Mouse (Mus musculus) intestine, postnatal 0 days (tissue): Measurements from ENCODE around the gene Pld3. TPM values are rescaled to one million over a fixed set of nuclear protein-coding genes. Genes with fewer than 3 reads are reported as not detected.

Experiments
- ATAC-seq: fragments of 200-750 bp; cut with Nextera tagmentation; 2 replicates; pipeline ENCODE4 v1.8.0; 2017; ENCODE audit warnings: mild to moderate bottlenecking, moderate TSS enrichment, moderate library complexity
- H3K27ac ChIP-seq: fragments of 300-500 bp; sonication (generic); 2 replicates; pipeline ENCODE4 v1.5.1; 2014; ENCODE audit warnings: mild to moderate bottlenecking, low read depth, low read length, moderate library complexity
- H3K27me3 ChIP-seq: fragments of 300-500 bp; sonication (generic); replicated peaks from 2 replicates; pipeline ENCODE4 v1.6.1; 2014; ENCODE audit warnings: low read length, mixed read lengths; ENCODE audit not compliant: control insufficient read depth, insufficient read depth
- H3K36me3 ChIP-seq: fragments of 300-500 bp; sonication (generic); 2 replicates; pipeline ENCODE4 v1.6.1; 2014; ENCODE audit warnings: mild to moderate bottlenecking, moderate library complexity; ENCODE audit not compliant: control insufficient read depth, insufficient read depth
- H3K4me1 ChIP-seq: fragments of 300-500 bp; sonication (generic); replicated peaks from 2 replicates; pipeline ENCODE4 v1.6.1; 2014; ENCODE audit warnings: antibody characterized with exemption, low read length, mixed read lengths; ENCODE audit not compliant: control insufficient read depth, insufficient read depth
- H3K4me2 ChIP-seq: fragments of 300-500 bp; sonication (generic); replicated peaks from 2 replicates; pipeline ENCODE4 v1.6.1; 2014; ENCODE audit warnings: low read depth, mild to moderate bottlenecking, moderate library complexity
- H3K4me3 ChIP-seq: fragments of 300-500 bp; sonication (generic); 2 replicates; pipeline ENCODE4 v1.5.1; 2014; ENCODE audit warnings: low read depth, low read length
- H3K9ac ChIP-seq: fragments of 300-500 bp; sonication (generic); 2 replicates; pipeline ENCODE4 v1.6.1; 2014; ENCODE audit warnings: mild to moderate bottlenecking, low read depth, low read length
- H3K9me3 ChIP-seq: fragments of 300-500 bp; sonication (generic); 2 replicates; pipeline ENCODE4 v1.6.1; 2016; ENCODE audit warnings: mixed run types; ENCODE audit not compliant: control insufficient read depth
- CTCF ChIP-seq: sonication (generic); IDR thresholded peaks from 2 replicates; pipeline ENCODE4 v1.5.1; 2016; ENCODE audit warnings: low read depth, mild to moderate bottlenecking, control low read depth, antibody characterized with exemption, moderate library complexity
- WGBS: fragments of 180-500 bp; shearing (Covaris S2); extraction: QIAGEN DNeasy Blood & Tissue Kit; methylation state at CpG from one replicate; pipeline ENCODE4 v1.1.7; 2014; 5-methylcytosine and 5-hydroxymethylcytosine counted together
- polyA plus RNA-seq: library from polyadenylated mRNA; unstranded; fragments of >200 nt; fragmentation: Nextera tagmentation; extraction: Ambion mirVana; gene quantifications from 2 replicates; pipeline ENCODE4 v1.2.1, GENCODE M21; 2015

Pld3 gene
- polyA plus RNA-seq, 1 experiment from 2014 or later: 48.7 TPM

DNA sequence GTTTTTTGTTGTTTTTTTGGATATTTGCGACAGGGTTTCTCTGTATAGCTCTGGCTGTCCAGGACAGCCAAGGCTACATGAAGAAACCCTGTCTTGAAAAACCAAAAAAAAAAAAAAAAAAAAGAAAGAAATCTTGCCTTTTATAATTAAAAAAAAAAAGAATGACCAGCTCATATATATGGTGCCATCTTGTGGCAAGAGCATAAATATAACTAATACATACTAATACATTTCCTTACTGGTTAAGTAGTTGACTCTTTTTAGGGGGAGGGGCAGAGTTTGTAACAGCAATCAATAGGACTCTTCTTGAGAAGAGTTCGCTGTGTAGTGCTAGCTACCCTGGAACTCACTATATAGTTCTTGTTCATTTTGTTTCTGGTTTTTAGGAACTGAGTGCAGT, 34.7 kb upstream of the Pld3 start:
- Histone ChIP-seq H3K9ac (no peak overlapping the region), H3K27ac (no peak overlapping the region), H3K9me3 (no peaks in the 10 kb centered on the region), H3K4me2 (no peak overlapping the region), H3K36me3 (peaks cover 11% of the 10 kb centered on the region; the same call in 1 of the 2 replicates), H3K27me3 (no peaks in the 10 kb centered on the region), H3K4me1 (0 out of 2 replicates have a peak, but pooled peaks cover 2% of the 10 kb centered on the region), H3K4me3 (no peak overlapping the region)
- TF ChIP-seq CTCF: peak; percentile 28; the same call in 1 of the 2 replicates
- WGBS: 78% methylated on average over 2 of the region's 2 CpGs
- no peak for ATAC-seq

DNA sequence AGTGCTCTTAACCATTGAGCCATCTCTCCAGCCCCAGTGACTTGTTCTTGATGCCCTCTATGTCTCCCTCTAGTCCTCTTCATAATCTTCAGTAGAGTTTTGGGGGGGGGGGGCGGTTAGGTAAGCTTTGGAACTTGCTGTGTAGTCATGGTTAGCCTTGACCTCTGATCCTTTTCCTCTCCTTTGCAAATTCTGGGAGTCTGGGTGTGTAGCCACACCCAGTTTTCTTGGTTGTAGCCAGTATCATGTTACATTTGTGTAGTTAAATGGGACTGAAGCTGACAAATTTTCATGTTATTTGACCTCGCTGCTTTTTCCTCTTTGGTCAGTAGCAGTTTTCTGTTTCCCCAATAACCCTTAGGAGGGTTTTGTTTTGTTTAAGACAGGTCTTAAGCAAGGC, 33.8 kb upstream of the Pld3 start:
- WGBS: 57% methylated on average over 2 of the region's 2 CpGs
- Histone ChIP-seq H3K9ac (no peak overlapping the region), H3K4me2 (no peak overlapping the region), H3K4me1 (no peaks in the 10 kb centered on the region), H3K9me3 (no peaks in the 10 kb centered on the region), H3K27me3 (no peaks in the 10 kb centered on the region), H3K4me3 (no peak overlapping the region), H3K36me3 (peaks cover 11% of the 10 kb centered on the region; the same call in 1 of the 2 replicates), H3K27ac (no peak overlapping the region)
- TF ChIP-seq CTCF: no peak
- no peak for ATAC-seq

DNA sequence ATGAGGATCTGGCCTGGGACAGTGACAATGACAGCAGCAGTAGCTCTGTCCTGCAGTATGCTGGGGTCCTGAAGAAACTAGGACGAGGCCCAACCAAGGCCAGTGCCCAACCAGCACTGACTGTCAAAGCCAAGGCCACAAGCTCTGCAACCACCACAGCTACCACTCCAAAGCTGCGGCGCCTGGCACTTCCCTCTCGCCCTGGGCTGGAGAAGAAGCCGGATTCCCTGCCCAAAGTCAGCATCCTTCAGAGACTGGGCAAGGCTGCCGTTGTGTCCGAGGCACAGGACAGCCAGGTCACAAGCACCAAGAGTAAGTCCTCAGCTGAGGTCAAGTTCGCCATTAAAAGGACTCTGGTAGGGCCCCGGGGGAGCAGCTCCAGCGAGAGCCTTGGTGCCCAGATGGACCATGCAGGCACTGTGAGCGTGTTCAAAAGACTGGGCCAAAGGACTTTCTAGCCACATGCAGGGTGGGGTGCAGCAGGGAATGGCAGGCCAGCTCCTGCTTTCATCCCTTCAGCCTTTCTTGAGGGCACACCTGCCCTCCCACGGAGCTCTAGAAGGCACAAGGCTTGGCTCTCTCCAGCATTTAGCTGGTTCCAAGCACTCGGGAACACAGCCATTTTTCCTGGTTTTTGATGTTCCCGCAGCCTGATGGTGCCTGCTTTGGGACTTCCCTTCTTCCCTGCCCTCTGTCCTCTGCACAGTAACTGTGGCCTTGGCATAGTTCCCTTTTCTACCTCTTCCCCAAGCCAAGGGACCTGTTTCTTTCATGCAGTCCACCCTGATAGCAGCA, 27.6 kb upstream of the Pld3 start:
- H3K9me3 ChIP-seq: no peaks in the 10 kb centered on the region
- no peak overlapping the region for H3K4me2 ChIP-seq
- ATAC-seq: no peak
- H3K4me1 ChIP-seq: no peaks in the 10 kb centered on the region
- H3K27ac ChIP-seq: no peak overlapping the region
- H3K36me3 ChIP-seq: peaks cover 59% of the 10 kb centered on the region
- no peak for TF ChIP-seq CTCF
- no peak overlapping the region for H3K4me3 ChIP-seq
- no peak overlapping the region for H3K9ac ChIP-seq
- WGBS: 91% methylated on average over 14 of the region's 14 CpGs
- no peaks in the 10 kb centered on the region for H3K27me3 ChIP-seq

DNA sequence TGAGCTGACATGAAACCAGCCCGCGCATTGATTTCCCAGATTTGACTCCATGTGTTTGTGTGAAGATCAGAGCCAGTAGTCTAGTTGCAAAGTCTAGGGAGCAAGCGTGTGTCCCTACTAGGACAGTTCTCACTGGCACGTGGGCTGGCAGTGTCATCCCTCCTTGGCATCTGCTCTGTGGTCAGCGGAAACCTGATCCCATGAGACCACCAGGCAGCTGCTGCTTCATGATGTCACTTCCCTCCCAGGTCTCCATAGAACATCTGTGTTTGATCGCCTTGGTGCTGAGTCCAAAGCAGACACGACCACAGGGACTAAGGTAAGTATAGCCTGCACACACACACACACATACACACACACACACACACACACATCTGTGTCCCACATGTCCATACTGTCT, 25.4 kb upstream of the Pld3 start:
- Histone ChIP-seq H3K4me3 (no peak overlapping the region), H3K27me3 (no peaks in the 10 kb centered on the region), H3K27ac (no peak overlapping the region), H3K4me1 (no peaks in the 10 kb centered on the region), H3K9me3 (no peaks in the 10 kb centered on the region), H3K4me2 (no peak overlapping the region), H3K9ac (no peak overlapping the region), H3K36me3 (peaks cover 67% of the 10 kb centered on the region)
- ATAC-seq: no peak
- TF ChIP-seq CTCF: no peak
- WGBS: 87% methylated on average over 7 of the region's 7 CpGs

DNA sequence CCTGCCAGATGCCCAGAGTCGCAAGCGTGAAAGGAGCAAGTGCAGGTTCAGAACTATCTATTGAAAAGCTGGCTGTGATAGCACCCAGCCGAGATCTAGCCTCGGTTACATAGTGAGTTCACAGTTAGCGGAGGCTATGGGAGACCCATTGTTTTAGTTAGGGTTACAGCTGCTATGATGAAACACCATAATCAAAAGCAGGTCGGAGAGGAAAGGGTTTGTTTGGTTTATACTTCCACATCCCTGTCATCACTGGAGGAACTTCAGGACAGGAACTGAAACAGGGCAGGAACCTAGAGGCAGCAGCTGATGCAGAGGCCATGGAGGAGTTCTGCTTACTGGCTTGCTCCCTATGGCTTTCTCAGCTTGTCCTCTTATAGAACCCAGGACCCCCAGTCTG, 24.6 kb upstream of the Pld3 start:
- Histone ChIP-seq H3K4me1 (no peaks in the 10 kb centered on the region), H3K9me3 (no peaks in the 10 kb centered on the region), H3K4me2 (no peak overlapping the region), H3K27ac (no peak overlapping the region), H3K9ac (no peak overlapping the region), H3K27me3 (no peaks in the 10 kb centered on the region), H3K36me3 (peaks cover 65% of the 10 kb centered on the region), H3K4me3 (no peak overlapping the region)
- no peak for TF ChIP-seq CTCF
- 85% methylated on average over 6 of the region's 6 CpGs for WGBS
- no peak for ATAC-seq

DNA sequence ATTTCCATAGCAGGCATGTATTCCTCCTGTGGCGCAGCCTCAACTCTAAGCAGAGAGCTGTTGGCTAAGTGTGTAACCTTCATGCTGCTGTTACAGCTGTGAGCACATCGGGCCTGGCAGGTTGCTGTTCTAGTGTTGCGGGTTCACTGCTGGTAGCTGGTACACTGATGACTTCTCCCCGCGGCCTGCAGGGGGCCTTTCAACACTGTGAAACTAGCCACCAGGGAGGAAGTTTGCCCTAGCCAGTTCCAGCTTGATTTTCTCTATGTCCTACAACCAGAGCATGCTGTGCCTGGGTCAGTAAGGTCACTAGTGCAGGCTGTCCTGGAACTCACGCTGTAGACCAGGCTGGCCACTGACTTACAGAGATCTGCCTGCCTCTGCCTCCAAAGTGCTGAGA, 23.9 kb upstream of the Pld3 start:
- H3K27me3 ChIP-seq: no peaks in the 10 kb centered on the region
- peak; percentile 76 for TF ChIP-seq CTCF
- H3K36me3 ChIP-seq: peaks cover 68% of the 10 kb centered on the region

More for the DNA sequence above, 23.9 kb upstream of the Pld3 start:
- H3K4me2 ChIP-seq: no peak overlapping the region
- WGBS: 70% methylated on average over 6 of the region's 6 CpGs
- H3K4me3 ChIP-seq: no peak overlapping the region
- no peak overlapping the region for H3K9ac ChIP-seq
- H3K4me1 ChIP-seq: no peaks in the 10 kb centered on the region
- H3K27ac ChIP-seq: no peak overlapping the region
- H3K9me3 ChIP-seq: no peaks in the 10 kb centered on the region
- 0 out of 2 replicates have a peak, but pooled peaks have one; percentile 39 for ATAC-seq
